Mouse (Mus musculus): ENCODE measurements at regions not wholly inside any gene's neighbourhood (a gene's known extent, or its start where the extent isn't known, plus 50 kb on each side); places are given as distances from the start of the nearest gene placed in this dataset.

DNA sequence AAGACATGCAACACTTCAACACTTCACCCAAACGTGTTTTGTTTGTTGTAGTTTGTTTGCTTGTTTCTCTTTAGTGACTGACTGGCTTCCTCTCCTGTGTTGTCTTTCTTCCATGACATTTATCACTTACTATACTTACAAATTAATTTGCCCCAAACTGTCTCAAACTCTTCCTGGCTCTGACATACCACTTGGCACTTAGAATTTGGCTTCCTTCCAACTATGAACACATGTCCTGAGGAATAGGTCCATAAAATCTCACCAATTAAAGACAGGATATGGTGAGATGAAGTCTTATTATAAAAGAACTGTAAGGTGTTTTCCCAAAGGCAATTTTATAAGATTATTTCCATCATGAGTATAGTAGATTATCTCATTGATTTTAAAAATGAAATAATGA is 386.0 kb downstream of the Tlr4 start:
- TF ChIP-seq CTCF (IDR thresholded peaks at IDR 0.05; ENCODE audit: extremely low read depth, insufficient read depth, insufficient read length, insufficient replicate concordance) (no peak), POLR2A (IDR thresholded peaks at IDR 0.05; ENCODE audit: low read depth, low read length) (no peak)

Data from spleen, adult 2 months (tissue).